Mouse (Mus musculus): Measurements from ENCODE around the gene Atp6v0a4.

DNA sequence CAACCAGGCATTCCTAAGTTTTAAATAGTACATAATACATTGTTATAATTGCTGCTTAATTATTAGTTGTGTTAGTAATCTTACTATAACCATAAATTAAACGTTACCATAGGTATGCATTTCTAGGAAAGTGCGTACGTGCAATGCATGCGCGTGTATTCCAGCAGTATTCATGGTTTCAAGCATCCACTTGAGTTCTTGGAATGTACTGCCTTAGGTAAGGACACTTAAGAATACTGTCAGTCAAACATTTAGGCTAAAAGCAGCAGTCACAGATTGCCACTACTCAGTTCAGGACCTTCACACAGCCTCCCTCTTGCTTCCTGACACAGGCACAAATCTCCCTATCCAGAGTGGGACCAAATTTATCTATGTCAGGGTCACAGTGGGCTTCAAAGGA lies 15.9 kb downstream of the Atp6v0a4 start:
- TF ChIP-seq CTCF (IDR thresholded peaks at IDR 0.05; ENCODE audit: control insufficient read depth, insufficient read depth, low read length): no peak
- no peak for TF ChIP-seq POLR2A (IDR thresholded peaks at IDR 0.05; ENCODE audit: borderline replicate concordance, control insufficient read depth, low read depth, low read length)
